Mouse (Mus musculus) heart, embryonic 16.5 days (tissue): Measurements from ENCODE around the gene Fez1. TPM values are rescaled to one million over a fixed set of nuclear protein-coding genes. Genes with fewer than 3 reads are reported as not detected.

Source experiments
- ATAC-seq: fragments of 200-750 bp; cut with Nextera tagmentation; replicated peaks from 2 replicates; pipeline ENCODE4 v1.8.0; 2017; ENCODE audit warnings: moderate number of reproducible peaks; ENCODE audit not compliant: insufficient read depth, low FRiP score; ENCODE audit errors: extremely low read depth
- H3K27ac ChIP-seq: fragments of 300-500 bp; sonication (generic); 2 replicates; pipeline ENCODE4 v1.5.1; 2014; ENCODE audit warnings: mild to moderate bottlenecking, low read length, control low read depth, moderate library complexity
- H3K27me3 ChIP-seq: fragments of 300-500 bp; sonication (generic); 2 replicates; pipeline ENCODE4 v1.6.1; 2014; ENCODE audit warnings: low read length, mixed read lengths; ENCODE audit not compliant: control insufficient read depth, insufficient read depth
- H3K36me3 ChIP-seq: fragments of 300-500 bp; sonication (generic); 2 replicates; pipeline ENCODE4 v1.6.1; 2014; ENCODE audit not compliant: control insufficient read depth, insufficient read depth
- H3K4me1 ChIP-seq: fragments of 300-500 bp; sonication (generic); 2 replicates; pipeline ENCODE4 v1.6.1; 2014; ENCODE audit warnings: low read length, mixed read lengths; ENCODE audit not compliant: control insufficient read depth, insufficient read depth
- H3K4me2 ChIP-seq: fragments of 300-500 bp; sonication (generic); 2 replicates; pipeline ENCODE4 v1.6.1; 2014; ENCODE audit warnings: low read depth, mild to moderate bottlenecking, control low read depth, low read length
- H3K4me3 ChIP-seq: fragments of 300-500 bp; sonication (generic); 2 replicates; pipeline ENCODE4 v1.5.1; 2014; ENCODE audit warnings: mild to moderate bottlenecking, control low read depth, low read length
- H3K9ac ChIP-seq: fragments of 300-500 bp; sonication (generic); 2 replicates; pipeline ENCODE4 v1.6.1; 2014; ENCODE audit warnings: low read length, control low read depth
- H3K9me3 ChIP-seq: fragments of 300-500 bp; sonication (generic); replicated peaks from 2 replicates; pipeline ENCODE4 v1.6.1; 2016; ENCODE audit warnings: low read length; ENCODE audit not compliant: control insufficient read depth
- WGBS: fragments of 180-500 bp; shearing (Covaris S2); extraction: QIAGEN DNeasy Blood & Tissue Kit; methylation state at CpG from one replicate; pipeline ENCODE4 v1.1.7; 2014; 5-methylcytosine and 5-hydroxymethylcytosine counted together
- polyA plus RNA-seq: library from polyadenylated mRNA; unstranded; fragments of >200 nt; fragmentation: Nextera tagmentation; extraction: Ambion mirVana; gene quantifications from 2 replicates; pipeline ENCODE4 v1.2.1, GENCODE M21; 2015

The Fez1 gene
- polyA plus RNA-seq, 1 experiment from 2014 or later: 2.1 TPM

DNA sequence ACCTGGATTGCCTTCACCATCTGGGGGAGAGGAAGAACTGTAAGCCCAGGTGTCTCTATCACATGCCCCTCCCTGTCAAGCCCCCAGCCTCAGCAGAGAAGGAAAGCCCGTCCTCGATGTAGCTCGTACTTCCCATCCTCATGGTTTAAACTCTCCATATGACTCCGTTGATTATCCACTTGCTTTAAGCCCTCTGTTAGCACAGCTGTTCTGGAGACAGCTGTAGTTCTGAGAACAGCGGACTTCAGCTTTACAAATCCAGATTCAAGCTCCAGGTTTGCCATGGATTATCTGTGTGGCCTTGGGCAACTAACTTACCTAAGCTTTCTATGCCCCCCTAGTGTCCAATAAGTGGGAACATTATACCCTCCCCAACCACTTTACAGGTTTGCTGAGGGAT lies 102.1 kb downstream of the Fez1 start:
- ATAC-seq: no peak
- no peaks in the 10 kb centered on the region for H3K36me3 ChIP-seq
- no peaks in the 10 kb centered on the region for H3K4me1 ChIP-seq
- H3K27ac ChIP-seq: no peak overlapping the region
- no peak overlapping the region for H3K4me2 ChIP-seq
- H3K9ac ChIP-seq: no peak overlapping the region
- no peaks in the 10 kb centered on the region for H3K27me3 ChIP-seq
- H3K9me3 ChIP-seq: no peaks in the 10 kb centered on the region
- WGBS: 75% methylated on average over 5 of the region's 5 CpGs
- no peak overlapping the region for H3K4me3 ChIP-seq

Other genes with a start within 250 kb of the Fez1 start
- not detected in 2 replicates for gene Gm17689, start 239.2 kb upstream of the Fez1 start, polyA plus RNA-seq
- gene A630095E13Rik, start 178.5 kb upstream of the Fez1 start, polyA plus RNA-seq: not detected in 2 replicates
- not detected in 2 replicates for gene Acrv1, start 128.6 kb upstream of the Fez1 start, polyA plus RNA-seq
- gene Chek1, start 94.8 kb upstream of the Fez1 start, polyA plus RNA-seq: 16.2 and 23.5 TPM in 2 replicates
- 123 and 127 TPM in 2 replicates for gene Stt3a, start 54.2 kb upstream of the Fez1 start, polyA plus RNA-seq
- gene Ei24, start 24.5 kb upstream of the Fez1 start, polyA plus RNA-seq: 75.7 and 79.4 TPM in 2 replicates